Mouse (Mus musculus) T-helper 2 cell (primary cell): ENCODE measurements around the gene Cnpy1.

Experiments used
- in situ Hi-C: fragments of 300-600 bp; cut with MboI, MseI; formaldehyde crosslinking; loops from one replicate; pipeline ENCODE4 v1.15.1; 2025; ENCODE audit warnings: high pct_unique_total_duplicates

Cnpy1 gene

DNA sequence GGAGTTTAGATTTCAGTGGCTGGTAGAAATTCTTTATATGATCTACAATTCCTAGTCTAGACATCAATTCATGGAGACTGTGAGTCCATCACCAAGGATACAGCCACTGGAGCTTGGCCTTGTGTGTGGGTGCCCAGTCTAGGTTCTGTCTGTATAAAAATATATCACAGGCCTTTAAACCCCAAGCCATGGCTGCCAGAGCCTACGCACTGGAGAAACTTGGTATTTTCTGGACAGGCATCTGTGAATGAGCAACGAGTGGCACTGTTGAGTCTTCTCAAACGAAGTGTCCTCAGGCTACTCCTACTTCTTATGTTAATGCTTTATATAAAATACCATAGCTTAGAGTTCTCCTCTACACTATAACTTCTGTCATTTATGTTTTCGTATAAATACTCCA is 4.2 kb downstream of the Cnpy1 start:
- in situ Hi-C loops: loop anchor here (5.0 kb wide), 1 partner anchor 99 kb away; no protein-coding TSS in a partner anchor

DNA sequence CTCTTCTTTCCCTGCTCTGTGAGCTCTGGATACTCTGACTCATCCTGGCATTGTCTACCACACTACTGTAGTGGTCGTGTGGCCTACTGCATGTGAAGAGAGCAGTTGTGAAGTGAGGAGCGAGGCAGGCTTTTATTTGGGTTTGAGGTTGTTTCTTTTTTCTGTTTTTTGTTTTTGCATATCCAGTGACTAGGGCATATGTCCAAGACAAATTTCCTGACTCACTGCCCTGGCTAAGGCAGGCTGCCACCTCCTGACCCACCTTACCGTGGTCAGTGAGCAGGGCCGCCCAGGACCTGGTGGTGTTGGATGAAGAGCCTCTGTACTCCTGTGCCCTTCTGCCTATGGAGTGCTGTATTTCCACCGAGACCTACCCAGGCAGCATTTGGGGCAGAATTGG is 5.8 kb downstream of the Cnpy1 start:
- in situ Hi-C loops: loop anchor here (5.0 kb wide), 1 partner anchor 98 kb away; no protein-coding TSS in a partner anchor

DNA sequence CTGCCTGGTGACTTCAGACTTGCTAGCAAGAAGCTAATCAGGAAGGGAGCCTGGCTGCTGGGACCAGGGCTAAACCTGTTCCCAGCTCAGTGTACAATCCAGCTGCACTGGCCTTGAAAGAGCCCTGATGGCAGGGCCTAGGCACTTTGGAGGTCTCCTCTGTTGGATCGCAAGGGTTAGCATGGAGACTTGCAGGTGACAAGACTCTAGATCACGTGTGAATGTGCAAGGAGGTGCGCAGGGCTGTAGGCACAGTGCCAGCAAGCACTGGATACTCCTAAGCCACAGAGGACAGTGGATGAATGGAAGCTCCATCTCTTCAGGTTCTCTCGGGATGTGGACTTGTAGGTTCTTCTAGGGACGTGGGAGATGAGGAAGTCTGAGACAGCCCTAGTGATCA is 6.7 kb downstream of the Cnpy1 start:
- in situ Hi-C loops: no loop called here

GRCm38 (mm10) chr5:28238152-28238551 is 7.5 kb downstream of the Cnpy1 start:
- in situ Hi-C loops: no loop called here

GRCm38 (mm10) chr5:28237715-28238114 is 7.9 kb downstream of the Cnpy1 start:
- in situ Hi-C loops: no loop called here

- in situ Hi-C loops: no loop called here
Observed at GRCm38 (mm10) chr5:28237055-28237454, 8.6 kb downstream of the Cnpy1 start.

DNA sequence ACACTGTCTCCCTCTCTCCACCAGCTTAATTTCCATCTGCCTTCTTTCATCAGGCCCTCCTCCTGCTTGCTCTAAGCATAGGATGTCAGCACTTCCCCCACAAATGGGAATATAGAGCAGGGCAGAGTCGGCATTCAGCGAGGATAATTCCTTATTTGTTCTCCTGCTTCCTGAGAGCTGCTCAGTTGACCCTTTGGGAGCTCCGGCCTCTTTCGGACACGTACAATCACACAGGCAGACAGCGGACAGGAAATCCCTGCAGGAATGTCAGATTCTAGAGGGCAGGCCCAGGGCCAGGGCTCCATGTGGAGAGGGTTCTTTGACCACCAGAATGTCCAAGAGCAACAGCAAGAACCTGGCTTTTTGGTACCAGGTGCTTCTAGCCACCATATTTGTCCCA is 9.5 kb downstream of the Cnpy1 start:
- in situ Hi-C loops: no loop called here

GRCm38 (mm10) chr5:28232101-28232500 is 13.5 kb downstream of the Cnpy1 start:
- in situ Hi-C loops: no loop called here

DNA sequence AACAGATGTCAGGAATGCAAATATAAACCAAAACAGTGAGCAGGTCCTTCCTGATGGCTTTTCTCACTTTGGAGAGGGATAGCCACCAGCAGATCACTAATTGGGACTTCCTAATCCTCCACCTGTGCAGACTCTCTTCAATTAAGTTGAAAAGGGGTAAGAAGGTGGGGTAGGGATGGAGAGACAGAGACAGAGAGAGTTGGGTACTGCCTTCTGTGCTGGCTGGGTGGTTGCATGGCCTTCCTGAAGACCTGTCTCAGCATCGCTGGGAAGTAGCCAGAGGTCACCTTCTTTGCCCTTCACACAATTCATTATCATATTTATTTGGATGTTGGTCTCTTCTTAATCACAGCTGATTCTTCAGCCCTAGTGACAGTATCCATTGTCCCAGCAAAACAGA is 26.0 kb downstream of the Cnpy1 start:
- in situ Hi-C loops: no loop called here

GRCm38 (mm10) chr5:28213441-28213840 is 32.2 kb downstream of the Cnpy1 start:
- in situ Hi-C loops: no loop called here

DNA sequence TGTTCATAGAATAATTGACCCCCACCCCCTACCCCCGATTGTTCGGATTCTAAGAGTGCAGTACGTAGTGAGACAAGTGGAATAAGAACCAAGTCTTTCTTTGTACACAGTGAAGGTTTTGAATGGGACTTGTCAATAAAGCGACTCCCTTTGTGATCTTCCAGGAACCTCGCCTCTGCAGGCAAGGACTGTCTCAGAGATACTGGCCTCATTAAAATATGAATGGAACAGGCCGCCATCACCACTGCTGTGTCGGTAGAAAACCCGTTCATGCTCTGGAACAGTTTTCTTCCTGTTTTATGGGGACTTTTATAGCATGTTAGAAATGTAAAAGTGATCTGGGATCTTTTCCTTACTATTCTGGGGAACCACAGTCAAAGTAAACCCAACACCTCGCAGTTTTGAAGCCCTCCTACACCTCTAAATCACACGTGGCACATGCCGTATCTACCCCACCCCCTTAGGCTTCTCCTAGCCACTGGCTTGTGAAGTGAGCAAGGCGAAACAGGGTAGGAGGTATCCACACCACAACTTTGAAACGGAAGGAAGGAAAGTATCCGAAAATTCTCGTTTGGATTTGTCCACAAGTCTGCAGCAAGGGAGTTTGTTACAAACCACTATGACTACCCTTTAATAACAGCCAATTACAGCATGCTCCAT is 33.8 kb downstream of the Cnpy1 start:
- in situ Hi-C loops: no loop called here

- in situ Hi-C loops: no loop called here
Observed at GRCm38 (mm10) chr5:28210591-28211550, 34.7 kb downstream of the Cnpy1 start.

- in situ Hi-C loops: no loop called here
Observed at GRCm38 (mm10) chr5:28209549-28210431, 35.8 kb downstream of the Cnpy1 start.

- in situ Hi-C loops: no loop called here
Observed at GRCm38 (mm10) chr5:28208726-28209520, 36.7 kb downstream of the Cnpy1 start.

- in situ Hi-C loops: no loop called here
Observed at GRCm38 (mm10) chr5:28207043-28207442, 38.6 kb downstream of the Cnpy1 start.

DNA sequence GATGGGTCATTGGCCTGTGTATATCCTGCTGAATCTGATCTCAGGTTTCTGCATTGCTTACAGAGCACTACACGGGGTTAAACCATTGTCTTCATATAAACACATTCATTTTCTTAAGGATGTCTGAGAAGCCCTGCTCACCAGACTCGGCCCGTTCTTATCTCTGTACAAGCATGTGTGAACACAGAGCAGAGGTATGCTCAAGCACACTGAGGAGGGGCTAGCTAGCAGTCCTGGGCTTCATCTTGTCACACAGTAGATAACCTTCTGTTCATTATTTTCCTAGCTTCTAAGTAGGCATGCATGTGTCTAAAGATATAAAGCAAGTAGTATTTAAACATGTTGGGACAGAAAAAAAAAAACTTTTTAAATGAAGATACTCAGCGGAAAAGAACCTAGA is 39.2 kb downstream of the Cnpy1 start:
- in situ Hi-C loops: no loop called here

- in situ Hi-C loops: no loop called here
Observed at GRCm38 (mm10) chr5:28204678-28205077, 40.9 kb downstream of the Cnpy1 start.

GRCm38 (mm10) chr5:28203086-28203485 is 42.5 kb downstream of the Cnpy1 start:
- in situ Hi-C loops: no loop called here

GRCm38 (mm10) chr5:28199089-28199873 is 46.3 kb downstream of the Cnpy1 start:
- in situ Hi-C loops: no loop called here

DNA sequence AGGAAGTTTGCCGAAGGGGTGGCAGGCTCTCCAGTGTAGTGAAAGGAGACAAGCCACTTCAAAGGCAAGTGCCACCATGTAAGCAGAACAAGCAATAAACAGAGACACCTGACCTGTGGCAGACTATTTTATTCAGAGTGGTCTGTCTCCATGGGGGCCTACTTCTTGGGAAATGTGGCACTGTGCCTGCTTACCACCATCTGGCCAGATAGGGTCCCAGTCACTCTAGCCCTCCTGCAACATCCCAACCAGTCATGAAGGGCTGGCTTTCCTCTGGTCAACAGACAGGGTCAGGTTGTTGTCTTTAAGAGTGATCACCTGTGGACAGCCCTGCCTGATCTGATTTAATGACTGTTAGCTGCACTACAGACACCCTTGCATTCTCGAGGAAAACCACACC is 50.1 kb downstream of the Cnpy1 start:
- in situ Hi-C loops: no loop called here
